Mouse (Mus musculus): ENCODE results near the gene Sept12.

GRCm38 (mm10) chr16:4937351-4938190 lies 60.1 kb downstream of the Sept12 start:
- TF ChIP-seq TAL1 (IDR thresholded peaks at IDR 0.05; ENCODE audit: low read length) (no peak), GATA1 (IDR thresholded peaks at IDR 0.05; ENCODE audit: low read length) (no peak)
